Mouse (Mus musculus) megakaryocyte, embryonic 14.5 days (primary cell): Measurements from ENCODE around the gene Rbbp7. TPM values are rescaled to one million over a fixed set of nuclear protein-coding genes. Genes with fewer than 3 reads are reported as not detected.

Experiments
- H3K27me3 ChIP-seq: replicated peaks from 2 replicates; pipeline ENCODE3; 2012; ENCODE audit warnings: inconsistent platforms
- H3K36me3 ChIP-seq: replicated peaks from 2 replicates; pipeline ENCODE3; 2012; ENCODE audit warnings: low read length, inconsistent platforms, mixed read lengths
- H3K4me1 ChIP-seq: 2 replicates; pipeline ENCODE4 v1.6.1; 2012; ENCODE audit warnings: inconsistent platforms
- H3K4me3 ChIP-seq: replicated peaks from 2 replicates; pipeline ENCODE3; 2012; ENCODE audit warnings: moderate library complexity, mild to moderate bottlenecking, inconsistent platforms
- H3K9me3 ChIP-seq: 2 replicates; pipeline ENCODE4 v1.6.1; 2012; ENCODE audit warnings: inconsistent platforms
- FLI1 ChIP-seq: IDR thresholded peaks from 2 replicates; pipeline ENCODE4 v1.6.1; 2012; ENCODE audit warnings: low read length, inconsistent platforms, mixed read lengths
- GATA1 ChIP-seq: IDR thresholded peaks from 3 replicates; pipeline ENCODE4 v1.6.1; 2012; ENCODE audit warnings: mixed read lengths, low read length, inconsistent platforms, borderline replicate concordance
- polyA plus RNA-seq: library from polyadenylated mRNA; stranded (reverse); fragments of >175 nt; gene quantifications from 2 replicates; pipeline ENCODE4 v1.2.3, GENCODE M21; 2012; ENCODE audit warnings: low replicate concordance; ENCODE audit not compliant: insufficient read depth

Rbbp7 gene
- polyA plus RNA-seq: 3.9 and 30.8 TPM in 2 replicates

- Histone ChIP-seq H3K4me1 (peaks cover 3% of the 10 kb centered on the region; the same call in 1 of the 2 replicates), H3K36me3 (peaks cover 8% of the 10 kb centered on the region), H3K9me3 (peaks cover 9% of the 10 kb centered on the region), H3K27me3 (peaks cover 6% of the 10 kb centered on the region), H3K4me3 (peak within 1 kb of the TSS; percentile 92)
- TF ChIP-seq FLI1: no peak
- no peak for TF ChIP-seq GATA1
Measured at GRCm38 (mm10) chrX:162760115-162760942, at the start of gene Rbbp7. TSS of gene Rbbp7 (plus strand) at chrX:162760402.

- Histone ChIP-seq H3K27me3 (peaks cover 4% of the 10 kb centered on the region), H3K36me3 (no peaks in the 10 kb centered on the region), H3K9me3 (no peaks in the 10 kb centered on the region), H3K4me1 (no peaks in the 10 kb centered on the region), H3K4me3 (no peak overlapping the region)
- no peak for TF ChIP-seq GATA1
- no peak for TF ChIP-seq FLI1
Measured at GRCm38 (mm10) chrX:162717837-162718236, 42.4 kb upstream of the Rbbp7 start.

- no peak overlapping the region for H3K4me3 ChIP-seq
- no peak for TF ChIP-seq FLI1
- no peak for TF ChIP-seq GATA1
- peaks cover 4% of the 10 kb centered on the region for H3K27me3 ChIP-seq
- H3K9me3 ChIP-seq: no peaks in the 10 kb centered on the region
- H3K36me3 ChIP-seq: no peaks in the 10 kb centered on the region
- no peaks in the 10 kb centered on the region for H3K4me1 ChIP-seq
Measured at GRCm38 (mm10) chrX:162719615-162720014, 40.6 kb upstream of the Rbbp7 start.

- Histone ChIP-seq H3K9me3 (no peaks in the 10 kb centered on the region), H3K36me3 (no peaks in the 10 kb centered on the region), H3K4me3 (no peak overlapping the region), H3K27me3 (peaks cover 9% of the 10 kb centered on the region), H3K4me1 (peaks cover 7% of the 10 kb centered on the region)
- TF ChIP-seq FLI1 (no peak), GATA1 (no peak)
Measured at GRCm38 (mm10) chrX:162727367-162727777, 32.8 kb upstream of the Rbbp7 start.

GRCm38 (mm10) chrX:162727795-162728194 is 32.4 kb upstream of the Rbbp7 start:
- H3K27me3 ChIP-seq: peaks cover 7% of the 10 kb centered on the region
- H3K9me3 ChIP-seq: no peaks in the 10 kb centered on the region
- H3K4me1 ChIP-seq: peaks cover 7% of the 10 kb centered on the region
- no peaks in the 10 kb centered on the region for H3K36me3 ChIP-seq
- no peak for TF ChIP-seq GATA1
- TF ChIP-seq FLI1: no peak
- H3K4me3 ChIP-seq: no peak overlapping the region

- no peaks in the 10 kb centered on the region for H3K9me3 ChIP-seq
- H3K36me3 ChIP-seq: no peaks in the 10 kb centered on the region
- H3K4me1 ChIP-seq: peaks cover 7% of the 10 kb centered on the region
- H3K27me3 ChIP-seq: peaks cover 7% of the 10 kb centered on the region
- no peak for TF ChIP-seq GATA1
- no peak for TF ChIP-seq FLI1
- H3K4me3 ChIP-seq: no peak overlapping the region
Measured at GRCm38 (mm10) chrX:162728228-162728627, 32.0 kb upstream of the Rbbp7 start.

- no peak for TF ChIP-seq GATA1
- no peak for TF ChIP-seq FLI1
- H3K4me1 ChIP-seq: peaks cover 7% of the 10 kb centered on the region
- H3K4me3 ChIP-seq: no peak overlapping the region
- H3K9me3 ChIP-seq: no peaks in the 10 kb centered on the region
- H3K27me3 ChIP-seq: peaks cover 7% of the 10 kb centered on the region
- no peaks in the 10 kb centered on the region for H3K36me3 ChIP-seq
Measured at GRCm38 (mm10) chrX:162730031-162730430, 30.2 kb upstream of the Rbbp7 start.

GRCm38 (mm10) chrX:162734997-162735929 is 24.9 kb upstream of the Rbbp7 start:
- peak overlapping the region; percentile 86 for H3K4me3 ChIP-seq
- no peaks in the 10 kb centered on the region for H3K9me3 ChIP-seq
- H3K27me3 ChIP-seq: peaks cover 4% of the 10 kb centered on the region
- no peaks in the 10 kb centered on the region for H3K36me3 ChIP-seq
- peaks cover 4% of the 10 kb centered on the region; the same call in 1 of the 2 replicates for H3K4me1 ChIP-seq
- TF ChIP-seq GATA1 (no peak), FLI1 (no peak)

- peak overlapping the region; percentile 86 for H3K4me3 ChIP-seq
Measured at GRCm38 (mm10) chrX:162736140-162736659, 24.0 kb upstream of the Rbbp7 start.

More at GRCm38 (mm10) chrX:162736140-162736659, 24.0 kb upstream of the Rbbp7 start:
- H3K27me3 ChIP-seq: peaks cover 4% of the 10 kb centered on the region
- H3K36me3 ChIP-seq: no peaks in the 10 kb centered on the region
- TF ChIP-seq FLI1 (no peak), GATA1 (no peak)
- H3K4me1 ChIP-seq: peaks cover 4% of the 10 kb centered on the region; the same call in 1 of the 2 replicates
- H3K9me3 ChIP-seq: no peaks in the 10 kb centered on the region
